Mouse (Mus musculus) adrenal gland (tissue): ENCODE measurements at regions not wholly inside any gene's neighbourhood (a gene's known extent, or its start where the extent isn't known, plus 50 kb on each side); places are given as distances from the start of the nearest gene placed in this dataset.
"Not testable (repeated sequence)": the region's sequence is repeated elsewhere in the genome, so short reads cannot be mapped to it uniquely, and the experiment has no call there.

Experiments used
- intact Hi-C: fragments of 180-260 bp; cut with DNase I; formaldehyde crosslinking; loops from one replicate; pipeline ENCODE4 v1.15.1; 2025

- intact Hi-C loops: no loop called here
Measured at GRCm38 (mm10) chr8:88064414-88065110, 54.0 kb upstream of the Cnep1r1 start.

GRCm38 (mm10) chr8:88059107-88059506 is 59.5 kb upstream of the Cnep1r1 start:
- intact Hi-C loops: not testable (repeated sequence)

GRCm38 (mm10) chr8:88057686-88058234 is 60.8 kb upstream of the Cnep1r1 start:
- intact Hi-C loops: no loop called here

- intact Hi-C loops: no loop called here
Measured at GRCm38 (mm10) chr8:88050651-88051050, 67.9 kb upstream of the Cnep1r1 start.

- intact Hi-C loops: no loop called here
Measured at GRCm38 (mm10) chr8:88049091-88049490, 69.5 kb upstream of the Cnep1r1 start.

- intact Hi-C loops: no loop called here
Measured at GRCm38 (mm10) chr8:88045995-88046394, 72.6 kb upstream of the Cnep1r1 start.

GRCm38 (mm10) chr8:88039286-88039685 is 79.3 kb upstream of the Cnep1r1 start:
- intact Hi-C loops: no loop called here

GRCm38 (mm10) chr8:88037994-88038393 is 78.6 kb upstream of the Zfp423 start:
- intact Hi-C loops: no loop called here

- intact Hi-C loops: no loop called here
Measured at GRCm38 (mm10) chr8:88033054-88033453, 73.7 kb upstream of the Zfp423 start.

- intact Hi-C loops: loop anchor here (5.0 kb wide), 3 partner anchors 307 to 432 kb away; no protein-coding TSS in a partner anchor
Measured at GRCm38 (mm10) chr8:88024496-88024895, 65.1 kb upstream of the Zfp423 start.

- intact Hi-C loops: loop anchor here (5.0 kb wide), 3 partner anchors 306 to 431 kb away; no protein-coding TSS in a partner anchor
Measured at GRCm38 (mm10) chr8:88023423-88023822, 64.0 kb upstream of the Zfp423 start.

GRCm38 (mm10) chr8:88022776-88023385 is 63.5 kb upstream of the Zfp423 start:
- intact Hi-C loops: loop anchor here (5.0 kb wide), 3 partner anchors 306 to 431 kb away; no protein-coding TSS in a partner anchor

- intact Hi-C loops: loop anchor here (5.0 kb wide), 3 partner anchors 302 to 427 kb away; no protein-coding TSS in a partner anchor
Measured at GRCm38 (mm10) chr8:88019243-88020115, 60.1 kb upstream of the Zfp423 start.

- intact Hi-C loops: no loop called here
Measured at GRCm38 (mm10) chr8:88018494-88018893, 59.1 kb upstream of the Zfp423 start.

GRCm38 (mm10) chr8:88012177-88012825 is 52.9 kb upstream of the Zfp423 start:
- intact Hi-C loops: loop anchor here (5.0 kb wide), 1 partner anchor 50 kb away; no protein-coding TSS in a partner anchor

GRCm38 (mm10) chr8:88010566-88010965 is 51.2 kb upstream of the Zfp423 start:
- intact Hi-C loops: loop anchor here (5.0 kb wide), 1 partner anchor 48 kb away; no protein-coding TSS in a partner anchor

- intact Hi-C loops: loop anchor here (5.0 kb wide), 1 partner anchor 48 kb away; no protein-coding TSS in a partner anchor
Measured at GRCm38 (mm10) chr8:88009878-88010277, 50.5 kb upstream of the Zfp423 start.
